Mouse (Mus musculus): ENCODE measurements around the gene Dynlt1b.
"Not testable (repeated sequence)": the region's sequence is repeated elsewhere in the genome, so short reads cannot be mapped to it uniquely, and the experiment has no call there.

Dynlt1b gene

GRCm38 (mm10) chr17:6461083-6461595 is 31.2 kb downstream of the Dynlt1b start:
- not testable (repeated sequence) for DNase-seq (ENCODE audit: low spot score in 2 of 2)

- DNase-seq (ENCODE audit: low spot score in 2 of 2), result not testable (repeated sequence)
Measured at GRCm38 (mm10) chr17:6465735-6466134, 35.8 kb downstream of the Dynlt1b start.

GRCm38 (mm10) chr17:6467638-6468461 is 37.9 kb downstream of the Dynlt1b start:
- not testable (repeated sequence) for DNase-seq (ENCODE audit: low spot score in 2 of 2)

- not testable (repeated sequence) for DNase-seq (ENCODE audit: low spot score in 2 of 2)
Measured at GRCm38 (mm10) chr17:6470031-6470430, 40.1 kb downstream of the Dynlt1b start.

GRCm38 (mm10) chr17:6470671-6471070 is 40.8 kb downstream of the Dynlt1b start:
- not testable (repeated sequence) for DNase-seq (ENCODE audit: low spot score in 2 of 2)

GRCm38 (mm10) chr17:6475270-6475669 is 45.4 kb downstream of the Dynlt1b start:
- DNase-seq (ENCODE audit: low spot score in 2 of 2), result not testable (repeated sequence)

GRCm38 (mm10) chr17:6475913-6476312 is 46.0 kb downstream of the Dynlt1b start:
- DNase-seq (ENCODE audit: low spot score in 2 of 2), result not testable (repeated sequence)

- not testable (repeated sequence) for DNase-seq (ENCODE audit: low spot score in 2 of 2)
Measured at GRCm38 (mm10) chr17:6476495-6476947, 46.6 kb downstream of the Dynlt1b start.

GRCm38 (mm10) chr17:6477026-6477425 is 47.1 kb downstream of the Dynlt1b start:
- not testable (repeated sequence) for DNase-seq (ENCODE audit: low spot score in 2 of 2)

GRCm38 (mm10) chr17:6480855-6481589 is 51.1 kb downstream of the Dynlt1b start:
- not testable (repeated sequence) for DNase-seq (ENCODE audit: low spot score in 2 of 2)

GRCm38 (mm10) chr17:6481590-6481963 is 51.7 kb downstream of the Dynlt1b start:
- not testable (repeated sequence) for DNase-seq (ENCODE audit: low spot score in 2 of 2)

GRCm38 (mm10) chr17:6482248-6482647 is 52.3 kb downstream of the Dynlt1b start:
- DNase-seq (ENCODE audit: low spot score in 2 of 2), result not testable (repeated sequence)
